Comparison of ENCODE assay signal across 17 mouse cellular contexts in genomic region chr17:75380167-75380566, GRCm38 (mm10). TPM values are rescaled to one million over a fixed set of nuclear protein-coding genes. Genes with fewer than 3 reads are reported as not detected.
DNase-seq lines count a peak whose midpoint lies in the region; ATAC-seq lines count a peak whose summit lies in the region.
"Had no signal": no experiment of that assay in that cellular context is flagged by ENCODE, and none has a peak within 500 bp of the region (broad histone marks: within the 10 kb centered on the region; RNA-seq: fewer than 3 reads in every experiment).

No protein-coding gene starts in this region.

- no peaks in the 10 kb centered on the region for H3K9me3 ChIP-seq in forebrain, embryonic 12.5 days
- no peaks in the 10 kb centered on the region for H3K9me3 ChIP-seq in forebrain, embryonic 11.5 days (ENCODE audit: control insufficient read depth, low read length)
- no peaks in the 10 kb centered on the region for H3K9me3 ChIP-seq in neural tube, embryonic 11.5 days (ENCODE audit: control insufficient read depth, low read length)
- no peaks in the 10 kb centered on the region for H3K9me3 ChIP-seq in hindbrain, embryonic 16.5 days (ENCODE audit: control insufficient read depth, low read length)
- H3K9me3 ChIP-seq in neural tube, embryonic 15.5 days (replicated peaks), result no peaks in the 10 kb centered on the region

- no peaks in the 10 kb centered on the region for H3K27me3 ChIP-seq in forebrain, embryonic 12.5 days
- no peaks in the 10 kb centered on the region for H3K27me3 ChIP-seq in forebrain, embryonic 11.5 days (ENCODE audit: control insufficient read depth, insufficient read depth, low read length)
- H3K27me3 ChIP-seq in neural tube, embryonic 11.5 days (ENCODE audit: control insufficient read depth, insufficient read depth, low read length), result no peaks in the 10 kb centered on the region
- no peaks in the 10 kb centered on the region for H3K27me3 ChIP-seq in hindbrain, embryonic 16.5 days (replicated peaks; ENCODE audit: control insufficient read depth, insufficient read depth, low read length)
- no peaks in the 10 kb centered on the region for H3K27me3 ChIP-seq in neural tube, embryonic 15.5 days (replicated peaks)

- ATAC-seq in forebrain, embryonic 12.5 days (ENCODE audit: low FRiP score), result peak; percentile 61; the same call in 1 of the 2 replicates
- ATAC-seq in forebrain, embryonic 11.5 days (replicated peaks; ENCODE audit: low FRiP score), result no peak
- peak; percentile 31; the same call in 1 of the 2 replicates for ATAC-seq in neural tube, embryonic 11.5 days (ENCODE audit: insufficient read depth, low FRiP score, low TSS enrichment)
- peak; percentile 84 for ATAC-seq in hindbrain, embryonic 16.5 days
- peak; percentile 35; the same call in 1 of the 2 replicates for ATAC-seq in neural tube, embryonic 15.5 days (ENCODE audit: low FRiP score)
- ATAC-seq: inflammation-experienced regulatory T-cells, adult 6 months had no signal

- no peak overlapping the region for H3K9ac ChIP-seq in forebrain, embryonic 12.5 days
- H3K9ac ChIP-seq in forebrain, embryonic 11.5 days (ENCODE audit: low read length), result no peak overlapping the region
- no peak overlapping the region for H3K9ac ChIP-seq in neural tube, embryonic 11.5 days (ENCODE audit: low read length)
- H3K9ac ChIP-seq in hindbrain, embryonic 16.5 days (ENCODE audit: low read depth, low read length), result no peak overlapping the region
- no peak overlapping the region for H3K9ac ChIP-seq in neural tube, embryonic 15.5 days (replicated peaks)

- 61% methylated on average over 2 of the region's 2 CpGs for WGBS in forebrain, embryonic 12.5 days
- 69% methylated on average over 2 of the region's 2 CpGs for WGBS in forebrain, embryonic 11.5 days
- WGBS in neural tube, embryonic 11.5 days, result 38% methylated on average over 2 of the region's 2 CpGs
- 37% methylated on average over 2 of the region's 2 CpGs for WGBS in hindbrain, embryonic 16.5 days
- WGBS in neural tube, embryonic 15.5 days, result 32% methylated on average over 2 of the region's 2 CpGs

- H3K36me3 ChIP-seq in forebrain, embryonic 12.5 days (replicated peaks), result no peaks in the 10 kb centered on the region
- H3K36me3 ChIP-seq in forebrain, embryonic 11.5 days (ENCODE audit: control insufficient read depth, insufficient read depth, low read length), result no peaks in the 10 kb centered on the region
- H3K36me3 ChIP-seq in neural tube, embryonic 11.5 days (ENCODE audit: control insufficient read depth, insufficient read depth, low read length), result no peaks in the 10 kb centered on the region
- H3K36me3 ChIP-seq in hindbrain, embryonic 16.5 days (ENCODE audit: control insufficient read depth, insufficient read depth, low read length), result no peaks in the 10 kb centered on the region
- no peaks in the 10 kb centered on the region for H3K36me3 ChIP-seq in neural tube, embryonic 15.5 days

- H3K4me3 ChIP-seq in forebrain, embryonic 12.5 days (replicated peaks), result no peak overlapping the region
- no peak overlapping the region for H3K4me3 ChIP-seq in forebrain, embryonic 11.5 days (ENCODE audit: low read depth, low read length)
- H3K4me3 ChIP-seq in neural tube, embryonic 11.5 days (ENCODE audit: low read depth, low read length), result no peak overlapping the region
- H3K4me3 ChIP-seq in hindbrain, embryonic 16.5 days (ENCODE audit: low read length), result no peak overlapping the region
- no peak overlapping the region for H3K4me3 ChIP-seq in neural tube, embryonic 15.5 days (replicated peaks)

- H3K4me2 ChIP-seq in forebrain, embryonic 12.5 days, result no peak overlapping the region
- H3K4me2 ChIP-seq in forebrain, embryonic 11.5 days (ENCODE audit: low read depth, low read length, severe bottlenecking), result no peak overlapping the region
- no peak overlapping the region for H3K4me2 ChIP-seq in neural tube, embryonic 11.5 days (ENCODE audit: low read depth)
- no peak overlapping the region for H3K4me2 ChIP-seq in hindbrain, embryonic 16.5 days (ENCODE audit: low read length)
- no peak overlapping the region for H3K4me2 ChIP-seq in neural tube, embryonic 15.5 days

- H3K27ac ChIP-seq in forebrain, embryonic 12.5 days, result no peak overlapping the region
- H3K27ac ChIP-seq in forebrain, embryonic 11.5 days (ENCODE audit: low read depth, low read length), result no peak overlapping the region
- no peak overlapping the region for H3K27ac ChIP-seq in neural tube, embryonic 11.5 days (ENCODE audit: low read depth, low read length)
- no peak overlapping the region for H3K27ac ChIP-seq in hindbrain, embryonic 16.5 days (ENCODE audit: low read depth, low read length)
- no peak overlapping the region for H3K27ac ChIP-seq in neural tube, embryonic 15.5 days (replicated peaks)

- H3K4me1 ChIP-seq in forebrain, embryonic 12.5 days, result no peaks in the 10 kb centered on the region
- no peaks in the 10 kb centered on the region for H3K4me1 ChIP-seq in forebrain, embryonic 11.5 days (replicated peaks; ENCODE audit: control insufficient read depth, insufficient read depth, low read length)
- H3K4me1 ChIP-seq in neural tube, embryonic 11.5 days (ENCODE audit: control insufficient read depth, insufficient read depth, low read length), result no peaks in the 10 kb centered on the region
- H3K4me1 ChIP-seq in hindbrain, embryonic 16.5 days (ENCODE audit: control insufficient read depth, insufficient read depth, low read depth, low read length), result no peaks in the 10 kb centered on the region; the same call in 1 of the 2 replicates
- H3K4me1 ChIP-seq in neural tube, embryonic 15.5 days, result peaks cover 4% of the 10 kb centered on the region; the same call in 1 of the 2 replicates

- no peak for DNase-seq in forebrain, embryonic 11.5 days (ENCODE audit: low spot score)
- DNase-seq in neural tube, embryonic 11.5 days (ENCODE audit: low spot score), result no peak
- no peak for DNase-seq in neural tube, embryonic 10.5 days (ENCODE audit: extremely low spot score, low spot score)
- DNase-seq in cerebellum, adult 9-11 months, result no peak
- DNase-seq in thymus, adult 18-20 months, result no peak
- DNase-seq: cerebellum, adult 18-20 months; gastrocnemius, postnatal 14 days; heart, postnatal 10 days; kidney, adult 9 months; kidney, postnatal 4 days; lung, adult 18-20 months; lung, postnatal 36 days; right cerebral cortex, adult 18-20 months had no signal

RNA-seq across cellular contexts. Expression of gene Rasgrp3, which starts 55.5 kb away (rescaled TPM):
- polyA plus RNA-seq in forebrain, embryonic 12.5 days (2016; fragmentation: Nextera tagmentation; extraction: Ambion mirVana), result 5.7 and 6.3 TPM in 2 replicates
- 4.5 and 9.6 TPM in 2 replicates for polyA plus RNA-seq in forebrain, embryonic 11.5 days (2014; fragmentation: Nextera tagmentation; extraction: Ambion mirVana)
- 11.6 and 12.7 TPM in 2 replicates for polyA plus RNA-seq in neural tube, embryonic 11.5 days (2014; fragmentation: Nextera tagmentation; extraction: Ambion mirVana)
- 6.6 and 7.0 TPM in 2 replicates for polyA plus RNA-seq in hindbrain, embryonic 16.5 days (2015; fragmentation: Nextera tagmentation; extraction: Ambion mirVana)
- polyA plus RNA-seq in neural tube, embryonic 15.5 days (2015; fragmentation: Nextera tagmentation; extraction: Ambion mirVana), result 5.9 and 7.2 TPM in 2 replicates
